Mouse (Mus musculus) MEL-GATA-1-ER (cell line): ENCODE measurements around the gene Nat14.
"Not testable (repeated sequence)": the region's sequence is repeated elsewhere in the genome, so short reads cannot be mapped to it uniquely, and the experiment has no call there.

ENCODE experiments used
- DNase-seq: peaks from one replicate; pipeline ENCODE4 v3.0.0-alpha.2; 2012; ENCODE audit warnings: low read depth; ENCODE audit errors: extremely low read depth

Gene Nat14

GRCm38 (mm10) chr7:4921824-4922482 lies at the start of gene Nat14:
TSS of gene Nat14 (plus strand) at chr7:4922028.
- no peak for DNase-seq

GRCm38 (mm10) chr7:4876753-4877221 lies 45.0 kb upstream of the Nat14 start, which contains the start of gene Isoc2a:
TSS of gene Isoc2a (plus strand) at chr7:4877153.
- DNase-seq: peak; percentile 90

GRCm38 (mm10) chr7:4877226-4877625 lies 44.6 kb upstream of the Nat14 start:
- no peak for DNase-seq

- DNase-seq: no peak
These were observed 43.6 kb upstream of the Nat14 start for GRCm38 (mm10) chr7:4878186-4878585.

- not testable (repeated sequence) for DNase-seq
These were observed 42.8 kb upstream of the Nat14 start for GRCm38 (mm10) chr7:4879036-4879435.

GRCm38 (mm10) chr7:4886680-4887079 lies 35.1 kb upstream of the Nat14 start:
- DNase-seq: no peak

- no peak for DNase-seq
These were observed 26.6 kb upstream of the Nat14 start for GRCm38 (mm10) chr7:4895186-4895585.

GRCm38 (mm10) chr7:4898851-4899648 lies 22.8 kb upstream of the Nat14 start:
- no peak for DNase-seq

- no peak for DNase-seq
These were observed 21.9 kb upstream of the Nat14 start for GRCm38 (mm10) chr7:4899649-4900522.

GRCm38 (mm10) chr7:4900523-4900851 lies 21.3 kb upstream of the Nat14 start:
- DNase-seq: no peak

- DNase-seq: no peak
These were observed 20.7 kb upstream of the Nat14 start for GRCm38 (mm10) chr7:4901171-4901570.

GRCm38 (mm10) chr7:4902404-4902803 lies 19.4 kb upstream of the Nat14 start:
- DNase-seq: no peak

GRCm38 (mm10) chr7:4906466-4906950 lies 15.3 kb upstream of the Nat14 start, which contains the start of gene Gm36210:
TSS of gene Gm36210 (minus strand) at chr7:4906516.
- no peak for DNase-seq

- DNase-seq: no peak
These were observed 10.3 kb upstream of the Nat14 start for GRCm38 (mm10) chr7:4911561-4911960.

- DNase-seq: no peak
These were observed 9.6 kb upstream of the Nat14 start for GRCm38 (mm10) chr7:4912248-4912647.

- peak; percentile 73 for DNase-seq
These were observed 6.7 kb upstream of the Nat14 start, which contains the start of gene Zfp628 for GRCm38 (mm10) chr7:4915007-4915665. TSS of gene Zfp628 (plus strand) at chr7:4915217.

- DNase-seq: peak; percentile 50
These were observed 6.0 kb upstream of the Nat14 start for GRCm38 (mm10) chr7:4915669-4916416.

GRCm38 (mm10) chr7:4917494-4917893 lies 4.3 kb upstream of the Nat14 start:
- DNase-seq: no peak

- DNase-seq: no peak
These were observed 3.1 kb upstream of the Nat14 start for GRCm38 (mm10) chr7:4918681-4919080.

GRCm38 (mm10) chr7:4919096-4919495 lies 2.7 kb upstream of the Nat14 start:
- no peak for DNase-seq
